Mouse (Mus musculus) adrenal gland, adult 2 months (tissue): ENCODE results near the gene Wsb2. TPM values are rescaled to one million over a fixed set of nuclear protein-coding genes. Genes with fewer than 3 reads are reported as not detected.
"Not testable (repeated sequence)": the region's sequence is repeated elsewhere in the genome, so short reads cannot be mapped to it uniquely, and the experiment has no call there.

Source experiments
- DNase-seq: peaks from one replicate; pipeline ENCODE4 v3.0.0; 2021
- long read RNA-seq: library from polyadenylated mRNA; stranded (forward); transcript quantifications from one replicate; pipeline ENCODE4 v2.0.0, GENCODE M21; 2021
- polyA plus RNA-seq: library from polyadenylated mRNA; depleted of rRNA; stranded (reverse); fragments of >200 nt; gene quantifications from 2 replicates; pipeline ENCODE4 v1.2.3, GENCODE M21; 2012; rRNA removed
- total RNA-seq, 2 experiments: library from RNA; stranded (reverse); gene quantifications; 2 replicates each; pipeline ENCODE4 v1.2.3; 2021

Wsb2 gene
- total RNA-seq (100 to 1,000 TPM; 149 to 153 TPM), polyA plus RNA-seq (179 and 211 TPM in 2 replicates)
- long read RNA-seq, transcript Wsb2-201 (9 exons, 2,421 nt): major isoform, 303 of 328 reads
- long read RNA-seq, transcript Wsb2-202 (8 exons, 1,526 nt): minor isoform, 6 of 328 reads
- long read RNA-seq, partial matches to known transcripts: 8 of 328 reads
- long read RNA-seq, other reads (novel, unspliced or antisense): 9 of 328 reads

DNA sequence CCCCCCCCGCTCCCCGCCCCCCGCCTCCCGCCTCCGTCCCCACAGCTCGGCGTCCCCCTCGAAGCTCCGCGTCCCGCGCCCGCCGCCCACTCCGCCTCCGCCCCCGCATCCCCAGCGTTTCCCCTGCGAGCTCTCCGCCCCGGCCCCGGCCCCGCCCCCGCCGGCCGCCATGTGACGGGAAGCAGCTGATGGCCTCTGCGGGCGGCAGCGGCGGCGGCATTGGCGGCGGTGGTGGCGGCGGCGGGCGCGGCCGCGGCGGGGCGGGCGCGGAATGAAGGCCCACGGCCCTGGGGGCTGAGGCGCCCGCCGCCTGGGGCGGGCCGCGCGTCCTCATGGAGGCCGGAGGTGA, at the start of gene Wsb2:
Gene Wsb2 (plus strand): TSS at position 176 of the 349 bp plus-strand sequence.
- DNase-seq: peak; percentile 94

DNA sequence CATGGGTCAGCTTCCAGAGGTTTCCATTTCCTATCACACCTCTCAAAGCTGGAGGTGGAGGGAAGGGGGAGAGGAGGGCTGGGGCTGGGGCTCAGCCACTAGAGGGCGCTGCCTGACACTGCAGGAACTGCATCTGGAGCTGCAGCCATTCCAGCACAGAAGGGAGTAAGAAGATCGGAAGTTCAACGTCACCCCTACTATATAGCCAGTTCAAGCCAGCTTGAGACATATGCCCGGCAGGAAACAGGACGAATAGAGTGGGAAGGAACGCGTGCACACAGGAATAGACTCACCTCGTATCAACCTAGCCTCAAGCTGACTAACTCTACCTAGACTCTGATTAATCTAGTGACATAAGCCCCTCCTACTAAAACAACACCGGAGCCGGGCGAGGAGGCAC, 49.4 kb upstream of the Wsb2 start:
- peak; percentile 84 for DNase-seq

DNA sequence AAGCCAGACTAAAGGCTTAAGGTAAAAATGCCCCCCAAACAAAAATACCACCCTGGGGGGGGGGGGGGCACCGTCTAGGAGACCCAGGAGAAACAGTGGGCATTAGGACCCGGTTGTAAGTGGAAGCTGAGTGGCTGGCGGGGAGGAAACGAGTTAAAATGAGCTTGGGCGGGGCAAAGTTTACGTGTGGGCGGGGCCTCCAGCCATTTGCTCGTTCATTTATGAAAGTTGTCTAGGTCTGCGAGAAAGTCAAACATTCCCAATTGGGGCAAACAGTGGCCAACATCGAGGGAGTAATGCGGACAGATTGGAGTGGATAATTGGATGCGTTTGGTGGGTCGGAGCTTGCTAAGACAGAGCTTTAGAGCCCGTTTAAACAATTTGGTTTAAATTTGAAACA, 43.7 kb upstream of the Wsb2 start:
- peak; percentile 73 for DNase-seq

DNA sequence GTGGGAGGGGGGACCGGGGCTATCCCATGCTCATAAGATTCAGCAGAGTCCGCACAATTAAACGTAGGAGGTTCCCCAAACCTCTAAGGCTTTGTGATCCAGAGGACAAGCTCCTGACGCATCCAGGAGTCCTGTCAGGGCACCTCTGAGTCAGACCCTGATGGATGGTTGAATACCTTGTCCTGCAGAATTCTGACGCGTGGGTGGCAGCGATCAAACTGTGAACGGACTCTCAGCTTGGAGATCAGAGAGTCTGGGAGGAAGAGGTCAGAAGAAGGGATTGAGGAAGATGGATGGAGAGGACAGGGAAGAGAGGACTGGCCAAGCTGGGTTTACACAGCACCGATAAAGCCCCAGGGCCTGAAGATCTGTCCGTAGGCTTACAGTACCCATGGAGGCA, 43.2 kb upstream of the Wsb2 start:
- peak; percentile 54 for DNase-seq

DNA sequence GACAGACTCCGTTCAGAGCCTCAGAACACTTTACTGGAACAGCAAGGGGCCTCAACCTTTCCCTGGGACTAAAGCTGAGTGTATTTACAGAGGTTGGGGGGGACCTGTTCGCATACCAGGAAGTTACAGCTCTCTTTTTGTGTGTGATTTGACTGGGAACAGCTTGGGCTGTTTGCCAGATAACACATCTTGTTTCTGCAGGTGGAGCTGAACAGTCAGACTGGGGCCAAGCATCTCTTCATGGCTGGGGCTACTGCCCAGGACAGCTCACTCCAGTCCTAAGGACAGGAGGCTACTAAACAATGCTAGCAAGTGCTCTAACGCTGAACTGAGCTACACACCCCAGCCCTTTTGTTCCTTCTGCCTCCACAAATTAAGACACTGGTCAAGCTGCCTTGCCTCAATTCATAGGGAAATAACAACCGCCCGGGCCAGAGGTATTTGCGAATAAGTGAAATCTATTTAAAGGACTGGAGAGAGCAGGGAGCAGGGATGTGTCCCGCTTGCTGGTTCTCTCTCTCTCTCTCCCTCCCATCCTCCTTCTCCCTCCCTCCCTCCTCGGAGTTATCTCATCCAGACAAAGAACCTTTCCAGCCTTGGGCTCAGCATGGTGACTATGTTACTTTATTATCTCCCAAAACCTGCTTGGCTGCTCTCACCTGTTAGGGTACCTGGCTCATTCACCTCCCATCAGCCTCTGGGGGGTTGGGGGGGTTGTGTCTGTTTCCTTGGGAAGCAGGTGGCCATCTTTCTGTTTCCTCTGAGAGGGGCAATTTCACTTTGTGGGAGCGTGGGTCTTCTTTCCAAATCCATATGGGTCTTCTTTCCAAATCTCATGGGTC, 42.3 kb upstream of the Wsb2 start:
- DNase-seq: no peak

DNA sequence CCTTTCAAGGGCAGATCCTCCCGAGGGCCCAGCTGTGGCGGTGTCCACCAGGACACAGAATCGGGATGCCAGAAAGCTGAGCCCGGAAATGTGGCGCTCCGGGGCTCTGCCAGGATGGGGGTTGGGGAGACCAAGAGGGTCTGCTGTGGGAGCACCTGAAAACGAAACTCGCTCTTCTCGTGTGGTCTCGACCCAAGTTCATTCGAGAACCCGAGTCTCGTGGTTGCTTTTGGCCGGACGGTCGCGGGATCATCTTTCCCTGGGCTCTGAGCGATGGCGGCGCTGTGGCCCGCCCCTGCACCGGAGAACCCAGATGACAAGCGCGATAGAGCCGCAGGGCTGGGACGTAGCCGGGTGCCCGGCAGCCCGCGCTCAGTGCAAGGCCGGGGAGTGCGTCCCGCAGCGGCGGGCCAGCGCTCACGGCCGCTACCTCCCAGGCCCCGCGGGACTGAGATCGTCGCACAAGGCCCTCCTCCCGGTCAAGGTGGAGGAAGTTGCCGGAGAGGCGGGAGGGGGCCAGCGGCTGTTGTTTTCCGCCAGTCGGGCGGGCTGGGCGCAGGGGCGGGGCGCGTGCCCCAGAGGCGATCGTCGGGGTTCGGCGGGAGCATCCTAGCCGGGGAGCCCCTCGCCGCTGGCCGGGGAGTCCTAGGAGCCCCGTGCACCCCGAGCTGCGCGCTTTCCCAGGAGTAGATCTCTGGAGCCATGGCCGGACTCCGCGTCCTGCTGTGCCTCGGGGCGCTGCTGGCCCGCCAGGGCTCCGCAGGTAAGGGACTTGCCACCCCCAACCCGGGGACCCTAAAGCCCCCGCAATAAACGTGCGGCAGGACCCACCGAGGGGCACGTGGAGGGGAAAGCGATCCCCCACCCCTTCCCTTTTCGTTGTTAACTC, 38.1 kb upstream of the Wsb2 start, which contains the start of gene Vsig10:
Gene Vsig10 (plus strand): TSS at position 343 of the 889 bp plus-strand sequence.
- peak; percentile 90 for DNase-seq

DNA sequence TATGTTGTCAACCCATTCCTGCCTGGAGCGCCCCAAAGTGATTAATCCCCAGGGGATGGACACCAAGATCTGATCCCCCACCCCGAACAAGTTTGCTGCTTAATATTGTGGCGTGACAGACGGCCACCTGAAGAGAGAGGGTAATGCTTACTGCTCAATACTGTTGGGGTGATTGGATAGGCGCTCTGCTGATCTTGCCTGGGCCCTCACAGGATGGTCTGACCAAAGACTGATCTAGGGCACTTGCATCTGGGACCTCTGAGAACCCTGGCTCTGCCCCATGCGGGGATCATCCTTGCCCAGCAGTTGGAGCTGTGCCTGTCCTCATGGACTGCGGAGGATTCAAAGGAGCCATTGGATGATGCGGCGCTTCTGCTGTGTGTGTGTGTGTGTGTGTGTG, 33.4 kb upstream of the Wsb2 start:
- DNase-seq: no peak

DNA sequence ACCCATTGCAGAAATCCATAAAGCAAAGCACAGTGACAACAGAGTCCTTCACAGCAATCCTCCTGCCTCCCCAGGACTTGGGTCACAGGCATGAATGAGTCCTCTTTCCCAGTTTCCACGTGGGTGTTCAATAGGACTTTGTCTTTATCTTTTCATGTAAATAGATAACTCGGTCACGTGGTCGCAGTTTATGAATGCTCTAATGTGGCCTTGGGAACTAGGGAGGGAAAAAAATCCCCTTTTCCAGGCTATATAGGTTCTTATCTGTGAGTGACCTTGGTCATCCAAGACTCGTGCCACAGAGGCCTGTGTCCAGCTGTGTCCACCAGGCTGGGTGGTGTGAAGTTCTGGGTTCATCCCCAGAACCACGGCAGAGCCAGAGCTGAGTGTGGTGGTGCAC, 30.7 kb upstream of the Wsb2 start:
- DNase-seq: no peak

DNA sequence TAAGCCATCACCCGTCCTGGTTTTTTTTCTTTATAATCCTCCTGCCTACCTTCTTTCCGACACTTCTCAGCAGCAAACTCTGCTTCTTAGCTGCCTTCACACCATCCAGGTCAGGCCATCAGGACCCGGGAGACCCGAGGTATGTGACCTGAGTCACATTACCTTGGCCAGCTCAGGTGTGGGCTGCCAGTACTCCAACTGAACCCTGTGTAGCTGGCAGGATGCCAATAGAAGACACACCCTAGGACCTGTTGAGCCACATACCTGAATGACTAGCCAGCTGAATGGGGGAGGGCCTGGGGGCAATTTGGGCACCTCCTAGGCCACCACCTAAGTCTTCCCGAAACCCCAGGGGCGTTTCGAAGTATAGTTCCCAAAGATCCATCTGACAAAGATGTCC, 26.6 kb upstream of the Wsb2 start:
- no peak for DNase-seq

DNA sequence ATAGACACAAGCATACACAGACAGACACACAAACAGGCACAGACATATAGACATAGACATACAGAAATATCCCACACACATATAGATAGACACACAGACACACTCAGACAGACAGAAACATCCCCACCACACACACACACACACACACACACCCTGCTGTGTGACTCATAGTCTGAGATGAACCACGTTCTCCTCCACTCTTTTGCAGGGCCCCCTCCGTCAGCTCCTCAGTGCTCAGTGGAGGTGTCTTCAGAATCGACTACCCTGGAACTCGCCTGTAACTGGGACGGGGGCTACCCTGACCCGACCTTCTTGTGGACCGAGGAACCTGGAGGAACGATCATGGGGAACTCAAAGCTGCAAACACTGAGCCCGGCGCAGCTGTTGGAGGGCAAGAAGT, 19.1 kb upstream of the Wsb2 start:
- no peak for DNase-seq

DNA sequence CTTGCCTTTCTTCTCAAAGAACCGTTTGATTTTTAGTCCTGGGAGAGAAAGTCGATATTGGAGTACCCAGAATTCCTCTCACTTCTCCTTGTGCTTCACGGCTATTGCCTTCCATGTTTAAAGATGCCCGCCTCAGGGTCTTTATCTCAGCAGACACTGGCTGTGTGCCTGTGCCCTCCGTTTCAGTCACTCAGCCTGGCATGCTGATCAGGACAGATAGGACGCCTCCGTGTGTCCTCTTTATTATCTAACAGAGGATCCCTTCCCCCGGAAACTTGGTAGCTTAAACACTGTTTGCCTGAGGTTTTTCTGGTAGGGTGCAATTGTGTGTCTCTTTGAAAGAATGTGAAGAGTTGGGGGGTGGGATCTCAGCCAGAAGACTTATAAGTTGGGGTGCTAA, 18.6 kb upstream of the Wsb2 start:
- no peak for DNase-seq

DNA sequence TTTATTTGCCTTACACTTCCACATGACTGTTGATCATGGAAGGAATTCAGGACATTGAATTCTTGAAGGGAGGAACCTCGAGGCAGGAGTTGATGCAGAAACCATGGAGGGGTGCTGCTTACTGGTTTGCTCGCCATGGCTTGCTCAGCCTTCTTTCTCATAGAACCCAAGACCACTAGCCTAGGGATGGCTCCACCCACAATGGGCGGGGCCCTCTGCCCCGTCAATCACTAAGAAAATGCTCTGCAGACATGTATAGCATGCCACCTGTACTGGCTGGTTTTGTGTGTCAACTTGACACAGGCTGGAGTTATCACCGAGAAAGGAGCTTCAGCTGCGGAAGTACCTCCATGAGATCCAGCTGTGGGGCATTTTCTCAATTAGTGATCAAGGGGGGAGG, 17.0 kb upstream of the Wsb2 start:
- no peak for DNase-seq

DNA sequence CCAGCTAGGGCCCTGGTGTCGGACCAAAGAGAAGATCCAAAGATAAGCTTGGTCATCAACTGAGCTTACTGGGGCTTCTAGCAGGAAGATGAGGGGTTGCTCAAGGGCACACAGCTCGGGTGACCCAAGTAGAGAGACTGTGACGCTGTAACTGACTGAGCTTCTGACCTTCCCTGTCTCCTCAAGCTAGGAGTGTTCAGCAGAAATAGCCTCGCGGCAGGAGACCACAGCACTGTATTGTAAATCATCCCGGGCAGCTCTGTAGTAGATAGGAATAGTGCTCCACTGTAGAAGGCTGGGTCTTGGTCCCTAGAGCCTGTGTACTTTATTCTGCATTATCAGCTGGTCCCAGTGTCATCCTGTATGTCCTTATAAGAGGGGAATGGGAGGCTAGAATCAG, 15.2 kb upstream of the Wsb2 start:
- DNase-seq: no peak

DNA sequence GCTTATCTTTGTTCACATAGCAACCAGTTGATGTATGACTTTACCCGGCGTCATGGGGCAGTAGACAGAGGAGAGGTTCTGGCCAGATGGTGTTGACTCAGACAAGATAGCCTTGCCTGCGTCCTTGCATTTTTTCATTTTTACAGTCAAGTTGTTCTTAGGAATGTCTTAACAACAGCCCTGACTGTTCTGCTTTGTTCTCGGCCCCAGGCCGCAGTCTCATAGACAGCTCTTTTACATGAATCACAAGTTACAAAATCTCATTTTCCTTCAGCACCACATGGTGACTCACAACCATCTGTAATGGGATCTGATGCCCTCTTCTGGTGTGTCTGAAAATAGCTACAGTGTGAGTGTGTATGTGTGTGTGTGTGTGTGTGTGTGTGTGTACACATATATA, 12.6 kb upstream of the Wsb2 start:
- DNase-seq: not testable (repeated sequence)

DNA sequence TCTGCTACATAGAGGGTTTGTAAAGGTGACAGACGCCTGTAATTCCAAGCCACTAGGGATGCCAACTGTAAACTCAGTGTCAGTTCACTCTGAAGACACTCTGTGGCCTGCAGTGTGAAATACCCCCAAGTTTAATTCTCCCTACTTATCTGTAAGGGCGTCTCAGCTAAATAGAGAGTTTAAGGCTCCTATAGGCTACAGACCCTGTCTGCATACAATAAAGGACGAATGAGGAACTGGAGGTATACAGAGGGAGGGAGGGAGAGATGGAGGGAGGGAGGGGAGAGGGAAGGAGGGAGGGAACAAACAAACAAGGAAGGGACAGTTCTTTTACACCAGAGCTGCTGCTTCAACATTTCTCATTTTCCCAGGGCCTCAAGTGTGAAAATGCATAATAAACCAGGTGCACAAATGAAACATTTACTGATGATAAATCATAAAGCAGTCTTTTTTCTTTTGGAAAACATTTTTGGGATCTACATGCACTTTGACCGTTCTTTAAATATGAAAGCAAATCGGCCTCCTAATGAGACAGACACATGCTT, 11.6 kb upstream of the Wsb2 start:
- no peak for DNase-seq

DNA sequence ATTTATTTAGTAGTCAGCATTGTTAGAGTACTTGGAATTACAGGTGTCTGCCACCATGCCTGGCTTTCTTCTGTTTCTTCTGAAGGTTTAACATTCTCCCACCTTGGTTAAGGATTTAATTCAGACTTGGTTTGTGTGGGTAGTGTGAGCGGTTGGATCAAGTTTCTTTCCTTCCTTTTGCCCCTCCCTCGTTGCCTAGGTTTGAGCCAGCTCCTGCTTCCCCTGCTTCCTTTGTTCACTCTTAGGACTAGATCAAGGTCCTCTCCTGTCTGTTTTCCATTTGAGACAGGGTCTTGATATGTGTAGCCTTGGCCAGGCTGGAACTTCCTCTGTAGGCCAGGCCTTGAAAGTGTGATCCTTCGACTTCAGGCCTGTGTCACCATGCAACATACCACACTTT, 10.8 kb upstream of the Wsb2 start:
- DNase-seq: no peak

DNA sequence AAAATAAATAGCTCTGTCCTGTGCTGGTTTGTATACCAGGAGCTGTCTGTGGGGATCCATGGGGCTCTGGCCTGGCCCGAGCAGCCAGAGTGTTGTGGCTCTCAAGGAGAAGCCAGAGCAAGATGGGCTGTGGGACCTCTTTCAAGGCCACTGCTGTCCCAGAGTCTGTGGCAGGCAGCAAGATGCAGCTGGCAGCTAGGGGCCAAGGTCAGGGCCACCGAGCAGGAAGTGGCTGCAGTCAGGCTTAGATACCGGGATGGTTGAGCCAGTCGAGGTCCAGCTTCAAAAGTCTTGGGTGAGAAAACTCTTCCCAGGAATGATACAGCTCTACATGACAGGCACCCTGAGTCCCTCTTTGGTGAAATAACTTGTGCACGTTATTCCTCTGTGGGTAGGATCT, 10.1 kb upstream of the Wsb2 start:
- DNase-seq: peak; percentile 71

DNA sequence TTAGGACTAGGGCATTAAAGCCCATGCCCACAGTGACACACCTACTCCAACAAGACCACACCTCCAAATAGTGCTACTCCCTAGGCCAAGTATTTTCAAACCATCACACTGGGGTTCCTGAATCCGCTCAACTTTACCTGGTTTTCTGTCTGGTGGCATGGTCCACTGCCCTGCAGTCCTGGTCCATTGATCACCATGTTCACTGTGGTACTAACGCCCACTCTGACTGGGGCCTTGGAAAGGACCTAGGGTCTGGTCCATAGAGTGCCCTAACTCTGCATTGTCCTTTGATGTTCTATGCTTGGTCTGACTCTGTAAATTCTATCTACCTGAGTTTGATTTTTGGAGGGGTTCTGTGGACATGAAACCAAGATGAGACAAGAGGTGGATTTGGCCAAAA, 9.3 kb upstream of the Wsb2 start:
- DNase-seq: no peak

DNA sequence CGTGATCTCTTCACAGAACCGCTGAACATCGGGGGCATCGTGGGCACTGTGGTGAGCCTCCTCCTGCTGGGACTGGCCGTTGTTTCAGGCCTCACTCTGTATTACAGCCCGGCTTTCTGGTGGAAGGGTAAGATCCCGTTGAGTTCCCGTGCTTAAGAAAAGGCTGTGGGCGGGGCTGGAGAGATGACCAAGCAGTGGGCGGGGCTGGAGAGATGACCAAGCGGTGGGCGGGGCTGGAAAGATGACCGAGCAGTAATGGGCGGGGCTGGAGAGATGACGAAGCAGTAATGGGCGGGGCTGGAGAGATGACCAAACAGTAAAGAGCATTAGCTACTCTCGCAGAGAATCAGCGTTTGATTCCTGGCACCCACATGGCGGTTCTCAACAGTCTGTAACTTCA, 8.8 kb upstream of the Wsb2 start:
- DNase-seq: peak; percentile 76

DNA sequence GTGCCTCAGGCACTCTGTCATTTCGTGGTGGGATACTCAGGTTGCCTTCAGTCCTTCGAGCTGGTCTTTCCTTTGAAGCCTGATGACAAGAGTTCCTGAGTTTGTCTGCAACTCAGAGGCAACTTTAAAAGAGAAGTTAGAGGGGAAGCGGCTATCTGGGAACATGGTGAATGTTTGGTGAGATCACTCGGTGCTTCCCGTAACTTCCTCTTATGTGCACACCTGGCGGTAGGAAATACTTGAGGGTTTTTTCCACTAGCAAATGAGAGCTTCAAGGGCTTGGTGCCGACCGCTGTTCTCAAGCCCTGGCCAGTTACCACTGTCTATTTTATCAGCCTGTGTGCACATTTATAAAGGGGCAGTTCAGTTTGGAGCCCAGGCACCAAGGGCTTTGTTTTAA, 3.0 kb upstream of the Wsb2 start:
- no peak for DNase-seq

DNA sequence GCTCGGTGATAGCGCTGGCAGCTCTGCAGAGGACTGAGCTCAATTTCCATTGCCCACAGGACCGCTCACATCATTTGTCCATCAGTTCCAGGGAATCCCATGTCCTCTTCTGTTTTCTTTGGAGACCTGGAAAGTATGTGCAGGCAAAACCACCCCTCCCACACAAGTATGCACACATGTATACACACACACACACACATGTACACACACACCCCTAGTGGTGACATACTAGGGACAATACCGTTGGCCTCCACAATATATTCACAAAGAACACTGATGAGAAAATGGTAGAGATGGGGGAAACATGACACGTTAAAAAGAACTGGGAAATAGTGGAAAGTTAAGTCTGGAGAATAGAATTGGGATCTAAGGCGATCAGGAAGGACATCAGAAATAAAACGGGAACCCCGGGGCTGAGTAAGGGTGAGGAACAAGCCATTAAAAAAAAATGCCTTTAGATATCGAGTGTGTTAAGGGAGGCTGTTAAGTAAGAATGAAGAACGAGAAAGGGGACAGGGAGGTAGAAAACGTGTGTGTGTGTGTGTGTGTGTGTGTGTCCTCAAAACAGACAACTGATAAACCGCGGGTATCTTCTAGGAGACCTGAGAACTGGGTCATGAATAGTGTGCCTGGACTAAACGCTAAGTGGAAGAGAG, 1.3 kb upstream of the Wsb2 start:
- no peak for DNase-seq
